Mouse (Mus musculus) embryonic fibroblast, embryonic 13.5 days (primary cell): ENCODE measurements around the gene Acad9.

Experiments used
- CTCF ChIP-seq: IDR thresholded peaks from 2 replicates; pipeline ENCODE4 v1.5.1; 2011; ENCODE audit warnings: mild to moderate bottlenecking, control low read depth, low read length, moderate library complexity, borderline replicate concordance; ENCODE audit not compliant: insufficient read depth
- POLR2A ChIP-seq: IDR thresholded peaks from 2 replicates; pipeline ENCODE4 v1.6.1; 2011; ENCODE audit warnings: low read depth, mild to moderate bottlenecking, control low read depth, low read length, moderate library complexity

GRCm38 (mm10) chr3:36095371-36095770 lies 29.6 kb downstream of the Acad9 start:
- TF ChIP-seq CTCF (no peak), POLR2A (no peak)
